Mouse (Mus musculus): ENCODE measurements around the gene Inava.
A peak's percentile ranks its signal among the peaks of the same experiment; 100 is the strongest.

Inava gene

DNA sequence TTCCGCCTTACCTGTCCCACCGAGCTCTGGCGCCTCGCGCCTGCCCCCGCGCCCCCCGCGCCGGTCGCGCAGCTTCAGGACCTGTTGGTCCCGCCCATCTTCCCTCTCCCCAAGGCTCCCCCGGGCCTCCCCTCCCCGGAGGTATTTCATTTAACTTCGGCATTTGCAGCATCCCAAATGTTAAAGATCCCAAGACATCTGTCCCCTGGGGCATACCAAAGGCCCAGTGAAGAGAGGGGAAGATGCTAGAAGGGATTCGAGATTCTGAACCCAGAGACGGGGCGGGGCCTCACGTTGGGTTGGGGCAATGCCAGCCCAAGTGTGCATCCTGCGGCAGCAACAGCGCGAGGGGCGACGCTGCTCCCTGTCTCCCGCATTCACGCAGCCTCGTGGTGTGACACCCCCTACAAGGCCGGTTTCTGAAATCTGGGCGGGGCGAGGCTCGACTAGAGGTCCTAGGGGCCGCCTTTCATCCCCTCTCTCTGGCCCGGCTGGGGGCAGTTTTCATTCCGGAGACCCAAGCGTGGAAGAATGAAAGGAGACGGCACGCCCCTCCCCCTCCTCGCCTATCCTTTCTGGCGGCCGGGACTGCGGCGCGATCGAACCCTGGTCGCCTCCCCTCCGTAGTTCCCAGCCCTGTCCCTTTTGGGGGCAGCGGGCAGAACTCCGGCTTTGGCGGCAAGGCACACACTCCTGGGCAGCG lies at the start of gene Inava:
TSS of gene Inava (minus strand) at position 373 of the 703 bp plus-strand sequence.
- peak; percentile 48 for DNase-seq

GRCm38 (mm10) chr1:136277366-136277765 lies 43.3 kb upstream of the Inava start:
- no peak for DNase-seq

- DNase-seq: no peak
Observed at GRCm38 (mm10) chr1:136268224-136268623, 34.2 kb upstream of the Inava start.

DNA sequence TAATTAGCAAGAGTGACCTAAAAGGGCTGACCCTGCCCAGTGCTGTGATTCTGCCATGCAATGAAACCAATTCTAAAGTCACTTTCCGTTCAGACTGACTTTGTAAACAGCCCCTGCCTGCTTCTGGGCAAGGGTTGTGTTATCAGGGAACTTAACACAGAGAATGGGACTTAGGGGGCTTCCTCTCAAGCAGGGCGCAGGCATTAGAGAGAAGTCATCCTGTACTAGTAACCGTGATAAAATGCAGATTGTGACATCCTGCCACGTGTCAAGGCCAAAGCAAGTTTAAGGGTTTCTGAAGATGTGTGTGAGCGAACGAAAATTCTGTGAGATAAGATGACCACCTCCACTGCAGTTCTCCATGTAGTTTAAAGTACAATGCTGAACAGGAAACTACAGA lies 32.1 kb upstream of the Inava start:
- no peak for DNase-seq

GRCm38 (mm10) chr1:136263355-136263754 lies 29.3 kb upstream of the Inava start:
- DNase-seq: no peak

GRCm38 (mm10) chr1:136260635-136261238 lies 26.7 kb upstream of the Inava start, which contains the start of gene Gpr25:
TSS of gene Gpr25 (minus strand) at chr1:136260873.
- DNase-seq: no peak

DNA sequence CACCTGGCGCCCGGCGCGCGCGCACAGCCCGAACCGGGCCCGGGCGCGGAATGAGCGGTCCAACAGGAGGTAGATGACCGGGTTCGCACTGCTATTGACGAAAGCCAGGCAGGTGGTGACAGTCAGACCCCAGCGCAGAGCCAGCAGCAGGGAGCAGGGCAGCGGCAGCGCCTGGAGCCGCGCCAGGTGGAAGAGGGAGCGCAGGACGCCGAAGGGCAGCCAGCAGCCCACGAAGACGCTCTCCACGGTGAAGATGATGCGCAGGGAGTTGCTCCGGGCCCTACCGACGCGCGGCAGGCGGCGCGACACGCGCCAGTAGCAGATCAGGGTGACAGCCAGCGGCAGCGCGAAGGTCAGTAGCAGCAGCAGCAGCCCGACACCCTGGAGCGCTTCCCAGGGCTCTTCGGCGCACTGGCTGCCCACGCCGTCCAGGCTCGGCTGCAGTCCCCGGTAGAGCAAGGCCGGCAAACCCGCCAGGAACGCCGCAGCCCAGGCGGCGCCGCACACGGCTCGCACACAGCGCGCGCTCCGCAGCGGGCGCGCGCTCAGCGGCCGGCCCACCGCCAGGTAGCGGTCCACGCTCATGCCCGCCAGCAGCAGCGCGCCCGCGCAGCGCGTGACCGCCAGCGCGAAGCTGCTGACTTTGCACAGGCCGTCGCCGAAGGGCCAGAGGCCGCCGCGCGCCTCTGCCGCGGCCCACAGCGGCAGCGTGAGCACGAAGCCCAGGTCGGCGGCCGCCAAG lies 26.0 kb upstream of the Inava start:
- peak; percentile 70 for DNase-seq

GRCm38 (mm10) chr1:136259543-136259892 lies 25.5 kb upstream of the Inava start:
- DNase-seq: no peak

DNA sequence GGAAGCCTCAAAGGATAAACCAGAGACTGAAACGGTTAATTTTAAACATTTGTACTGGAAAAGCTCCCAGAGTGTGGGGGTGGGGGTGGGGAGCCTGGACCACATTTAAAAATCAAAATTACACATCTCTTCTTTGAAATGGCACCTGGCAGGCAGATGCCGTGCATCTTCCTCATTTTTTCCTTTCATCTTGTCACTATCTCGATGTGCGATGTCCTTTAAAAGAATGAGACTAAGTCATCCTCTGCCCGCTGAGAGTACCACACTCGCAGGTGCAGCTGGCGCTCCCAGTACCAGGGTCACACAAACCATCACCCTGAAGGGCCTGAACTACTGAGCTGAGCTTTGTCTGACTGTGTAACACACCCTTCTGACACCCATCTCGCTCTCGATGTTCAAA lies 24.4 kb upstream of the Inava start:
- DNase-seq: no peak

DNA sequence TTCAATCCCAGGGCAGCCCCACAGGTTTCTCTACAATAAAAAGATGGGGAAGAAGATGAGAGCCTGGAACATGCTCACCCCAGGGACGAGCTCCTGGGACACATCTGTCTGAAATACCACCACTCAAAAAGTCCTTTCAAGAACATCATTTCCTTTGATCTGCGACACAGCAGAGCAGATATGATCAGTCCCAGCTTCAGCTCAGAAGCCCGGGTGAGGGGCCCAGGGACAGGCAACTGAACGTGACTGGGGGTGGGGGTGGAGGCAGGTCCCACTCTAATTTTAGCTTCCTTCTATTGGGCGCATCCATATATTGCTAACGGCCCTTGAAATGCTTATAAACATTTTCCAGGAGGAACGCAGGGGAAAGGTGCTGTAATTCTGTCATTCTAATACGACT lies 21.6 kb upstream of the Inava start:
- DNase-seq: no peak

DNA sequence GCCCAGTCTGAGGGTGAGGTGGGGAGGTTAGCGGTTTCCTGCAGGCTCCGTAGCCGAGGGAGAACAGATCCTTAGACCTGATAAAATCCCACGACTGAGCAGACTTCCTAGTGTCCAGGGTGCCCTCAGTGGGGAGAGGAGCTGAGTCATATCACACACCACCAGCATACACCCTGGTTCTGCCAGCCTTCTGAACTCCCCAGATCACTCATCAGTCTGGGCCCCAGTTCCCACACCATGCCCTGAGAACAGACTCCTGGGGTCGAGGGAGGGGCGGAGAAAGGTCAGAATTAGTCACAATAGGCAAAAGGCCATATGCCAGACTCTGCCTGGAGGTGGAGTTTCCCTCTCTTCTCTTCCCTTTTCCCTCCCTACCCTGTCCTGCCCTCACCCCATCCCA lies 21.1 kb upstream of the Inava start:
- no peak for DNase-seq

- DNase-seq: no peak
Observed at GRCm38 (mm10) chr1:136254503-136255065, 20.5 kb upstream of the Inava start.

GRCm38 (mm10) chr1:136253472-136253871 lies 19.4 kb upstream of the Inava start:
- no peak for DNase-seq

DNA sequence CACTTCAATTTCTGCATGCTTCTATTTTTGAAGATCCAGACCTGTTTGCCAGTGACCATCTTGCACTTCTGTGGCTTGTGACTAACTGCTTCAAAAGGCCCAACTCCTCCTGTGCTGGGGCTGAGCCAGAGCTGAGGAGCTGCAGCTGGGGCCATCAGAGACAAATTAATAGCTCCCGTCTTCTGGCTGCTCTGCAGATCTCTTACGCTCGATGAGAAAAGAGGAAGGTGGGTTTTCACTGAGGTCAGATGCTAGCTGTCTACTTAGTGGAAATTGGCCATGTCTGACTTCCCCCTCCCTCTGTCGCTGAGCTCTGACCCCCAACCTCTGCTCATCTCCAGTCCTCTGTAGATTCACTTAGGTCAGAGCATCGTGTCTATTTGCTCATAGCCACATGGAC lies 15.6 kb upstream of the Inava start:
- DNase-seq: no peak

DNA sequence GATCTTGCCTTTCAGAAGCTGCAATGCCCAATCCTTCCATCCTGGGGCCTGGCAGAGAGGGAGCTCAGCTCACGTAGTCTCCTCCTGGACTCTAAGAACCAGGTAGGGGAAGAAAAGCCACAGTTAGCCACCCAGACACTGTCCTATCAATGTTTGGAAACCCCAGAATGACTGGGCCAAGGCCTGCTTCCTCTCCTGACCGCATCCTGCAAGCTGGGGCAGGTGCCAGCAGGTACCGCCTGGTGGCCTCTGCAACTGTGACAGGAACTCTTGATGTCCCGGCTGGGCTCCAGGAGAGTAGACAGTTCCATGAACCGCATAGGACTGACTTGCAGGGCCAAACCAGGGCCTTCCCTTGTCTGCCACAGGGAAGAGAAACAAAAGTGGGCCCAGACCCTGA lies 13.3 kb upstream of the Inava start:
- DNase-seq: no peak

DNA sequence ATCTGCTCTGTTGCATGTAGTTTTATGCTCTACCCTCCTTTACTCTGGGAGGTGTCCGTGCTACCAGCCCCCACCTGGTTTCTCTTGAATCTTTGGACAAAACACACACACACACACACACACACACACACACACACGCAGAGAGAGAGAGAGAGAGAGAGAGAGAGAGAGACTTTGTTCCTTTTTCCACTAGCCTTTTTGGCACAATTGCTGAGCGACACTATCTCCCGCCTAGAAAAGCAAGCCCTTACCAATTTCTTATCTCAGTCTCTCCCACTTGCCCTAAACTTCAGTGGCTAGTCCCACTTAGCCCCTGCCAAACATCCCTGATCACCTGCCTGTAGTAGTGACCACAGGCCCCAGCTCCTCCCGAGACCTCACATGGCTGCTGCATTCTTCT lies 10.4 kb upstream of the Inava start:
- no peak for DNase-seq

DNA sequence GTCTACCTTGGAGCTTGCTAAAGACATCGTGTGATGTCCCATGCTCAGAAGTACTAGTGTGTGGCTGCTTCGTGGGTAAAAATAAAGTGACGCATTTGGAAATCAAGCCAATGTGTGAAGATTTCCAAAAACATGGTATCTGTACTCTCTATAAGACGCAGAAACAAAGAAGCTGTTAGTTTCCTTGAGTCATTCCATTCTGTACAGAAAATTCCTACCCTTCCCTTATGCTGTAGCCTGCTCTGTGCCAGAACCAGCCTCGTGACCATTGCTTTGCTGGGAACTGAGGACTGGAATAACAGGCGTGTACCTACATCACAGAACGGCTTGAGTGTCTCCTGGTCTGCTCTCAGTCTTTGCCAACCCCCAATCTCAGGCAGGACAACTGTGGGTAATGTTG lies 7.7 kb upstream of the Inava start:
- no peak for DNase-seq

DNA sequence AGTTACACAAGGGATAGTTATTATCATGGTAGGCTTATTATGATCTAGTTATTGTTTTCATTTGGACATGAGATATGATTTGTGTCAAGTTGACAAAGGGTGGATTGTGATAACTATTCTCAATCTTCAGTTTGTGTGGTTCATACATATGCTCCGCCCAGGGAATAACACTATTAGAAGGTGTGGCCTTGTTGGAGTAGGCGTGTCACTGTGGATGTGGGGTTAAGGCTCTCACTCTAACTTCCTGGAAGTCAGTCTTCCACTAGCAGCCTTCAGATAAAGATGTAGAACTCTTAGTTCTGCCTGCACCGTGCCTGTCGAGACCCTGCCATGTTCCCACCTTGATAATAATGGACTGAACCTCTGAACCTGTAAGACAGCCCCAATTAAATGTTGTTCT lies 4.4 kb upstream of the Inava start:
- no peak for DNase-seq

DNA sequence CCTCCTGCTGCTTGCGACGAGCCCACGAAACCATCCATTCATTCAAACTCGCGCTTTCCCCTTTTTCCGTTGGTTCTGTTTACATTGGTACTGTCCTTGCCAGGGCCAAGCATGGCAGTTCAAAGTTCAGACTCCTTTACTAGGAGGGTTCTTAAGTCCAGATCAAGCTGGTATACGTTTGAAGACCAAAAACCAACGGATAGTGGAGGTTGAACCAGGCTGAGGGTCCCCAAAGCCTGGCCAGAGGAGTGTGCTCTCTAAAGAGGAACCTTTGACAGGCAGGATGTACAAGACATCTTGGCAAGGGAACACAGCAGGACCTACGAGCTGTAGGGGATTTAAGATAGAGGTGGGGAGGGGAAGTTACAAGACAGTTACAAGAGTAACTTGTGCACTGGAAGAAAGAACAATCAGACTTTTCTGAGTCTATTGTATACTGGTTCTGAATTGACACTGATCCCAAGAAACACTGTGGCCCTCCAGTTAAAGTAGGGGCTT lies 580 bp upstream of the Inava start:
- DNase-seq: no peak

DNA sequence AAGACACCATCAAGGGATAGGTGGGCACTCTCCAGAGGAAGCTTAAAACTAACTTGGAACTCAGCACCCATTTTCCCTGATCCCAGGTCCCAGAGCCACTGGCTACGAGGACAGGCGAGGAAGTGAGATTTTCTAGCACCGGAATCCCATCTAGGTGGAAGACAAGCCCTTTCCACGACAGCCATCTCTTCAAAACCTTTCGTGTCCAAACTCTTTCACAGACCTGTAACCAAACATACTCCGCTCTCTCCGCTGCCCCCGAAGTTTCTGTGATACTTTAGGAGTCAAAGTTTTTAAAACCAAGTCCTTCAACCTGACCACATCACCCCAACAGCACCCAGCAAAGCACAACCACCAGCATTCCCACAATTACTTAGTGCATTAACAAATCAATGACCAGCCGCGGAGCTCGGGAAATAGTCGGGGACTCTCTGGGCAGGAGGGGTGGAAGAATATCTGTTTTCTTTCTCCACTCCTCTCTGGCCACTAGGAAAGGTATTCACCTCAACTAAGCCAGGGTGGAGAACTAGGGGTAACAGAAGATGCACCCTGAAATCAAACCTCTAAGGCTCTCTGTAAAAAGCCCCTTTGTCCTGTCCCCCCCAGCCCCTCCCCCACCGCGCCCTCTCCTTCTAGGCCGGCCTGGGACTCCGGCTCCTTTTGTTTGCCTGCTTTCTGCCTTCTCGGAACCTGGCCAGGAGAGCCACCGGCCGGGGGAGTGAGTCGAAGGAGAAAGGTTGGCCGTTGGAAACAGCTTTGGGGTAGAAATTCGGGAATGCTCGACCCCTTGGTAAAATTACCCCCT lies 876 bp downstream of the Inava start:
- no peak for DNase-seq

GRCm38 (mm10) chr1:136232285-136232926 lies 1.7 kb downstream of the Inava start:
- no peak for DNase-seq

- DNase-seq: no peak
Observed at GRCm38 (mm10) chr1:136231596-136231995, 2.5 kb downstream of the Inava start.
